Mouse (Mus musculus) lung, postnatal 0 days (tissue): Measurements from ENCODE around the gene Pea15a. TPM values are rescaled to one million over a fixed set of nuclear protein-coding genes. Genes with fewer than 3 reads are reported as not detected.

Experiments used
- ATAC-seq: fragments of 200-750 bp; cut with Nextera tagmentation; 2 replicates; pipeline ENCODE4 v1.8.0; 2017; ENCODE audit warnings: moderate library complexity
- DNase-seq: peaks from one replicate; pipeline ENCODE4 v3.0.0-alpha.2; 2016; ENCODE audit warnings: low spot score
- H3K27ac ChIP-seq: fragments of 300-500 bp; sonication (generic); 2 replicates; pipeline ENCODE4 v1.5.1; 2014; ENCODE audit warnings: antibody characterized with exemption, mild to moderate bottlenecking, low read length, mixed read lengths
- H3K27me3 ChIP-seq: fragments of 300-500 bp; sonication (generic); replicated peaks from 2 replicates; pipeline ENCODE4 v1.6.1; 2014; ENCODE audit warnings: low read length, mixed read lengths; ENCODE audit not compliant: insufficient read depth
- H3K36me3 ChIP-seq: fragments of 300-500 bp; sonication (generic); 2 replicates; pipeline ENCODE4 v1.6.1; 2014; ENCODE audit warnings: low read length, mixed read lengths; ENCODE audit not compliant: insufficient read depth
- H3K4me1 ChIP-seq: fragments of 300-500 bp; sonication (generic); 2 replicates; pipeline ENCODE4 v1.6.1; 2014; ENCODE audit warnings: antibody characterized with exemption, low read depth, low read length, mixed read lengths; ENCODE audit not compliant: insufficient read depth
- H3K4me2 ChIP-seq: fragments of 300-500 bp; sonication (generic); replicated peaks from 2 replicates; pipeline ENCODE4 v1.6.1; 2014; ENCODE audit warnings: low read depth, mild to moderate bottlenecking, low read length, moderate library complexity, mixed read lengths
- H3K4me3 ChIP-seq: fragments of 300-500 bp; sonication (generic); 2 replicates; pipeline ENCODE4 v1.5.1; 2014; ENCODE audit warnings: low read depth, low read length
- H3K9ac ChIP-seq: fragments of 300-500 bp; sonication (generic); replicated peaks from 2 replicates; pipeline ENCODE4 v1.6.1; 2014; ENCODE audit warnings: low read depth, mild to moderate bottlenecking
- H3K9me3 ChIP-seq: fragments of 300-500 bp; sonication (generic); 2 replicates; pipeline ENCODE4 v1.6.1; 2016; ENCODE audit warnings: low read length, mixed read lengths
- CTCF ChIP-seq: IDR thresholded peaks from 2 replicates; pipeline ENCODE4 v1.5.1; 2016; ENCODE audit warnings: antibody characterized with exemption, mild to moderate bottlenecking
- EP300 ChIP-seq: IDR thresholded peaks from 2 replicates; pipeline ENCODE4 v1.6.1; 2016; ENCODE audit warnings: antibody characterized with exemption, mild to moderate bottlenecking, control low read depth
- WGBS: fragments of 180-500 bp; shearing (Covaris S2); extraction: QIAGEN DNeasy Blood & Tissue Kit; methylation state at CpG from one replicate; pipeline ENCODE4 v1.1.7; 2014; 5-methylcytosine and 5-hydroxymethylcytosine counted together
- polyA plus RNA-seq: library from polyadenylated mRNA; unstranded; fragments of >200 nt; fragmentation: Nextera tagmentation; extraction: Ambion mirVana; gene quantifications from 2 replicates; pipeline ENCODE4 v1.2.1, GENCODE M21; 2015

Pea15a gene
- polyA plus RNA-seq, 1 experiment from 2014 or later = 114 TPM

DNA sequence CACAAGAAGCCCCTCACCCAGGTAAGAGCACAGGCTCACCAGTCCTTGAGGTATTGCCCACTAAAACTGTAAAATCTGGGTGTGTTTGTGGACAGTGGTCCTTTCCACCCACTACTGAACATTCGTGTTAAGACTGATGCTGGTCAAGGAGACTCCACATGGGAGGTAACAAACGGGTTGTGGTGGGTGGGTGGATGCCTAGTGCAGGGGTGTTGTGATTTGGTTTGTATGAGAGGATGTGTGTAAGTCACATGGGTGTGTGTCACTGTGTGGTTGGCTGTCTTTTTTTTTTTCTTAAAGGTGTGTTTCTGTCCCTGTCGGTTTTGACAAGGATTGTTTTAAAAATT, 890 bp downstream of the Pea15a start:
- Histone ChIP-seq H3K4me3 (peak overlapping the region; percentile 67), H3K4me2 (peak overlapping the region; percentile 84), H3K27me3 (no peaks in the 10 kb centered on the region), H3K9ac (peak overlapping the region; percentile 70), H3K27ac (peak overlapping the region; percentile 89; the same call in 1 of the 2 replicates), H3K36me3 (no peaks in the 10 kb centered on the region), H3K9me3 (no peaks in the 10 kb centered on the region), H3K4me1 (peaks cover 14% of the 10 kb centered on the region; the same call in 1 of the 2 replicates)
- 7% methylated on average over 3 of the region's 3 CpGs for WGBS
- DNase-seq = no peak
- TF ChIP-seq EP300 (no peak), CTCF (no peak)
- ATAC-seq = no peak

- no peak for TF ChIP-seq CTCF
- TF ChIP-seq EP300 = no peak
- Histone ChIP-seq H3K36me3 (peaks cover 2% of the 10 kb centered on the region; the same call in 1 of the 2 replicates), H3K4me1 (peaks cover 14% of the 10 kb centered on the region; the same call in 1 of the 2 replicates), H3K27ac (peak overlapping the region; percentile 71; the same call in 1 of the 2 replicates), H3K4me2 (peak overlapping the region; percentile 84), H3K9ac (no peak overlapping the region), H3K9me3 (no peaks in the 10 kb centered on the region), H3K4me3 (no peak overlapping the region; the same call in 1 of the 2 replicates), H3K27me3 (no peaks in the 10 kb centered on the region)
- ATAC-seq (no peak), DNase-seq (no peak)
- 38% methylated on average over 14 of the region's 15 CpGs for WGBS
Measured at GRCm38 (mm10) chr1:172204814-172205740, 1.5 kb downstream of the Pea15a start.

DNA sequence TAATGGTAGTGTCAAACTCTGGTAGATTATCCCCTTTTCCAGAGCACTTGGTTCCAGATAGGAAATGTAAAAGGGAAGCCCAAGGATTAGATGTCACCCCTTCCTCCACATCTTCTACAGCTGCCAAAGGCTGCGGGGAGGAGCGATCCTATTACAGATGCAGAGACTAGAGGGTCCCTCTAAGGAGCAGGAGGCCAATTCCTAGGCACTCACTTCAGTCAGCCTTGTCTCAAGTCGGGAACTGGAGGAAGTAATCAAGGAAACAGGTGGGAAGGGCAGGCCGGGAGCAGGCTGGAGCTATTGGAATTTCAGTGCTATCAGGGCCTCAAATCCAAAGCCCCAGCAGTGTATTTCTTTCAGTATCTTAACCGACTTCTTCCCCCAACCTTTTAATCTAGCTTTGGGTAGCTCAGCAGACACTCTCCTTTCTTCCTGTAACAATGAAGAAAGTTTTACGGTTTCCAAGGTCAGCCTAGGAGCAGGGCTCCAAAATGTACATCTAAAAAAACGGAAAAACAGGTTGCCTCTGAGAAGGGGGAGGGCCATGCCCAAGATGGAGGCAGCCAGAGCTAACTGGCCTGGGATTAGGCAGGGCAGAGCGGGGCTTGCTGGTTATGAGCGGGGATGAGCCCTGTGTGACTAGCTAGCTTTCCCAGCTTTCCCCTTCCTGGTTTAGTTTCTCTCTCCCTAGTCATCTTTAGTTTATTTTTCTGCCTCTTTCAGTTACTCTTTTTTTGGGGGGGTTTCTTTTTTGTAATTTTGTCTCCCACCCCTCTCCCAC, 2.4 kb downstream of the Pea15a start:
- peak overlapping the region; percentile 71 for H3K27ac ChIP-seq
- peaks cover 14% of the 10 kb centered on the region; the same call in 1 of the 2 replicates for H3K4me1 ChIP-seq
- WGBS = 26% methylated on average over 9 of the region's 9 CpGs
- TF ChIP-seq CTCF (no peak), EP300 (no peak)
- H3K4me3 ChIP-seq = no peak overlapping the region
- H3K36me3 ChIP-seq = peaks cover 8% of the 10 kb centered on the region; the same call in 1 of the 2 replicates
- no peak for ATAC-seq
- H3K9ac ChIP-seq = no peak overlapping the region
- H3K4me2 ChIP-seq = no peak overlapping the region
- no peaks in the 10 kb centered on the region for H3K27me3 ChIP-seq
- no peaks in the 10 kb centered on the region for H3K9me3 ChIP-seq
- DNase-seq = no peak

DNA sequence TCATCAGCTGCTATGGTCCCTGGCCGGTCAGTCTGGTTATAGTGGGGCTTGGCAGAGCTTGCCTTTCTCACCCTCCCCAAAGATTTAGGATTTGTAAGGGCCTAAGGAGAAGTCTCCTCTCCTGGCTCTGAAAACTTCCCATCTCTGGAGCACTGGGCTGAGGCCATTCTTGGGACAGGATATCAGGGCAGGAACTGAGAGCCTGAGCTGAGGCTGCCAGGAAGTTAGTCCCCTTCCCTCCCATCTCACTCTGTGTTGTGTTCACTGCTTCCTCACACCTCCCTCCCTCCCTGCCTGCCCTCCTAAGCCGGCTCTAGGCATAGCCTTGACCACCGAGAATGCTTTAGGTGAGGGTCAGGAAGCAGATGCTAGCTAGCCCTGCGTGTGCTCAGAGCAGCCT, 3.0 kb downstream of the Pea15a start:
- H3K27me3 ChIP-seq = no peaks in the 10 kb centered on the region
- TF ChIP-seq CTCF (no peak), EP300 (no peak)
- H3K4me3 ChIP-seq = no peak overlapping the region
- peaks cover 14% of the 10 kb centered on the region; the same call in 1 of the 2 replicates for H3K4me1 ChIP-seq
- H3K9ac ChIP-seq = no peak overlapping the region
- WGBS = 8% methylated on average over 4 of the region's 4 CpGs
- 0 out of 2 replicates have a peak overlapping the region, but pooled peaks have one; percentile 14 for H3K4me2 ChIP-seq
- H3K27ac ChIP-seq = peak overlapping the region; percentile 71
- DNase-seq (peak; percentile 56), ATAC-seq (peak; percentile 13; the same call in 1 of the 2 replicates)
- H3K36me3 ChIP-seq = peaks cover 8% of the 10 kb centered on the region; the same call in 1 of the 2 replicates
- H3K9me3 ChIP-seq = no peaks in the 10 kb centered on the region

- Histone ChIP-seq H3K4me1 (peaks cover 14% of the 10 kb centered on the region; the same call in 1 of the 2 replicates), H3K4me3 (no peak overlapping the region), H3K4me2 (0 out of 2 replicates have a peak overlapping the region, but pooled peaks have one; percentile 14), H3K9me3 (no peaks in the 10 kb centered on the region), H3K27ac (peak overlapping the region; percentile 71), H3K27me3 (no peaks in the 10 kb centered on the region), H3K9ac (no peak overlapping the region), H3K36me3 (peaks cover 12% of the 10 kb centered on the region; the same call in 1 of the 2 replicates)
- no peak for TF ChIP-seq EP300
- no peak for TF ChIP-seq CTCF
- DNase-seq (no peak), ATAC-seq (0 out of 2 replicates have a peak, but pooled peaks have one; percentile 8)
- WGBS = 13% methylated on average over 2 of the region's 2 CpGs
Measured at GRCm38 (mm10) chr1:172202894-172203522, 3.6 kb downstream of the Pea15a start.
